Mouse (Mus musculus) C2C12 (cell line): ENCODE data around the gene Ppp2r5d. TPM values are rescaled to one million over a fixed set of nuclear protein-coding genes. Genes with fewer than 3 reads are reported as not detected.

Experiments
- H3K27me3 ChIP-seq: one replicate; pipeline ENCODE4 v1.6.1; 2011; ENCODE audit not compliant: control insufficient read depth, insufficient read depth, insufficient read length
- H3K36me3 ChIP-seq: one replicate; pipeline ENCODE4 v1.6.1; 2011; ENCODE audit not compliant: control insufficient read depth, insufficient read depth
- H3K4me3 ChIP-seq: one replicate; pipeline ENCODE4 v1.5.1; 2011; ENCODE audit warnings: mild to moderate bottlenecking, control low read depth; ENCODE audit not compliant: poor library complexity, insufficient read depth, severe bottlenecking
- H3K79me2 ChIP-seq: one replicate; pipeline ENCODE4 v1.6.1; 2011; ENCODE audit not compliant: control insufficient read depth, insufficient read depth
- H3K79me3 ChIP-seq: one replicate; pipeline ENCODE4 v1.6.1; 2011; ENCODE audit warnings: low read depth, control low read depth
- H3ac ChIP-seq: one replicate; pipeline ENCODE3; 2011; ENCODE audit warnings: low read depth; ENCODE audit not compliant: control insufficient read depth, insufficient read length
- CEBPB ChIP-seq: IDR thresholded peaks from one replicate; pipeline ENCODE4 v1.6.1; 2011; ENCODE audit warnings: low read depth, mild to moderate bottlenecking, control low read depth, moderate library complexity
- CTCF ChIP-seq: IDR thresholded peaks from one replicate; pipeline ENCODE4 v1.5.1; 2011; ENCODE audit not compliant: control insufficient read depth, insufficient read depth, insufficient read length
- FOSL1 ChIP-seq: IDR thresholded peaks from one replicate; pipeline ENCODE4 v1.8.0; 2011; ENCODE audit warnings: mild to moderate bottlenecking, low read length; ENCODE audit not compliant: poor library complexity, insufficient read depth, severe bottlenecking
- MAX ChIP-seq: IDR thresholded peaks from one replicate; pipeline ENCODE4 v1.6.1; 2011; ENCODE audit warnings: mild to moderate bottlenecking, control low read depth
- MYOD1 ChIP-seq: IDR thresholded peaks from one replicate; pipeline ENCODE4 v1.6.1; 2011; ENCODE audit warnings: low read depth; ENCODE audit not compliant: control insufficient read depth, insufficient read length
- MYOG ChIP-seq: IDR thresholded peaks from one replicate; pipeline ENCODE4 v1.6.1; 2011; ENCODE audit not compliant: control insufficient read depth, insufficient read length; ENCODE audit errors: extremely low read depth
- USF1 ChIP-seq: IDR thresholded peaks from one replicate; pipeline ENCODE4 v1.6.1; 2011; ENCODE audit warnings: low read depth, mild to moderate bottlenecking, control low read depth, moderate library complexity
- polyA plus RNA-seq: library from polyadenylated mRNA; unstranded; fragments of >200 nt; fragmentation: generic; extraction: Trizol; gene quantifications from one replicate; pipeline ENCODE4 v1.2.1, GENCODE M21; 2012; ENCODE audit warnings: missing spikeins

Ppp2r5d gene
- polyA plus RNA-seq, 1 experiment: 99.5 TPM

DNA sequence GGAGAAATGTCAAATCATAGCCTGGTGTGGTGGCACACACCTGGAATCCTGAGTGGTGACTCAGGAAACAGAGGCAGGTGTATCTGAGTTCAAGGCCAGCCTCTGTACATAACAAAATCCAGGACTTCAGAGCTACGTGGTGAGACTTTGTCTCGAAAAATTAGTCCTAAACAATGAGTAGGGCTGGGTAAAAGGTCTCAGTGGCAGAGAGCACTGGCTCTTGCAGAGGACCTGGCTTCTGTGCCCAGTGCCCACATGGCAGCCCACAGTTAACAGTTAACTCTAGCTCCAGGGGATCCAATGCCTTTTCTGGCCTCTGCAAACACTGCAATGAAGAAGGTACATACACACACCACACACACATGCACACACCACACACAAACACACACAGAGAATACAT, 42.9 kb upstream of the Ppp2r5d start:
- no peak overlapping the region for H3K4me3 ChIP-seq
- H3K79me3 ChIP-seq: peaks cover 28% of the 10 kb centered on the region
- TF ChIP-seq FOSL1 (no peak), USF1 (no peak), MAX (no peak), MYOG (no peak)
- H3K79me2 ChIP-seq: peaks cover 44% of the 10 kb centered on the region
- no peaks in the 10 kb centered on the region for H3K27me3 ChIP-seq
- no peak overlapping the region for H3ac ChIP-seq
- peaks cover 30% of the 10 kb centered on the region for H3K36me3 ChIP-seq

DNA sequence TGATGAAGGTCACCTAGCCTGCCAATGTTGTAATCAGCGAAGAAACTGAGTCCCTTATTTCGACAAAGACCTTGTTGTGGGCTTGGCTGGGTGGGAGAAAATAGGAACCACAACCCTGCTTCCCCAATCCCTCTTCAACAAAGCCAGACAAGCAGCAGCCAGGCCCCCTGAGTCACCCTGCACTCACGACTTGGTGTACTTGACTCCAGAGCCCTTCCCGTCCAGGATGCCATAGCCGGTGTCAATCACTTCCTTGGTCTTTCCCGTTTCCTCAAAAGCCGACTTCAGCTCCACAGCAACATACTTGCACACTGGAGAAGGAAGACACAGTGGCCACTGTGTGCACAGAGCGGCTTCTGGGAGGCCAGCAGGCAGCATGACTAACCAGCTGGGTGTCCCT, 42.3 kb upstream of the Ppp2r5d start:
- peaks cover 35% of the 10 kb centered on the region for H3K36me3 ChIP-seq
- no peak for TF ChIP-seq CTCF
- TF ChIP-seq MYOD1: no peak
- TF ChIP-seq MAX: no peak
- no peak for TF ChIP-seq CEBPB

DNA sequence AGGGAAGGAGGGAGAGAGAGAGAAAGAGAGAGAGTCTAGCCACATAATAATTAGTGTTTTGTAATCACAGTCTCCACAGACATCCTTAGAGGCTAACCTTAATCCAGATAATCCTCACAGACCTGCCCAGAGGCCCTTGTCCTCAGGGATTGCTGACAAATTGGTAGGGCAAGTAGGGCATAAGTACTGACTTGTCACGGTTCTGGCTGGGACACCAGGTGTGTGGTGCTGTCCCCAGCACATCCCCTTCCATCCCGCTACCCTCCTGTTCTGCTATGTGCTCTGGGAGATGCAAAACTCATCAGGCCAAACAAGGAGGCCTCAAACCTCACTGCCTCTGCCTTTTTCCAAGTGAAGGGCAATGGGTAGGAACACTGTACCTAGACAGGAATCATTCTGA, 40.6 kb upstream of the Ppp2r5d start:
- H3K27me3 ChIP-seq: no peaks in the 10 kb centered on the region
- peaks cover 35% of the 10 kb centered on the region for H3K36me3 ChIP-seq
- H3ac ChIP-seq: no peak overlapping the region
- no peak overlapping the region for H3K4me3 ChIP-seq
- peaks cover 31% of the 10 kb centered on the region for H3K79me2 ChIP-seq
- peaks cover 16% of the 10 kb centered on the region for H3K79me3 ChIP-seq
- no peak for TF ChIP-seq USF1
- TF ChIP-seq CTCF: no peak
- no peak for TF ChIP-seq MAX
- TF ChIP-seq FOSL1: no peak
- TF ChIP-seq CEBPB: no peak
- no peak for TF ChIP-seq MYOG
- no peak for TF ChIP-seq MYOD1

More for the DNA sequence above, 42.3 kb upstream of the Ppp2r5d start:
- no peak overlapping the region for H3ac ChIP-seq
- no peaks in the 10 kb centered on the region for H3K27me3 ChIP-seq
- H3K4me3 ChIP-seq: no peak overlapping the region
- H3K79me3 ChIP-seq: peaks cover 28% of the 10 kb centered on the region
- peaks cover 44% of the 10 kb centered on the region for H3K79me2 ChIP-seq

DNA sequence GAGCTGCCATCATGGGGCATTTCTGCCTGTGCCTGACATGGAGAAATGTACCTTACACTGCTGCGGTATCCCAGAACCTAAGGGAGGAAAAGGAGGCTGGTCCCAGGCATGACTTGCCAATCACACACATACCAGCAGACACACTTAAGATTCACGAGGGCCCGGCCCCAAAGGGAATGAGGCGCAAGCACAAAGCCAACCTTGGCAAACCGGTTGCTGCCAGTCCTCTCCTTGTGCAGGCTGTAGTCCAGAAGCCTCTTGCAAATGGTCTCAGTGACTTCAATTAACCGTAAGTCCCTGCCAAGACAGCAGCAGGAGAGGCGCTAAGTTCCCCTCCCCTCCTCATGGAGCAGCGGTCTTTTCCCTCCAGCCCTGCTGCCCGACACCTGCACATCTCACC, 38.1 kb upstream of the Ppp2r5d start:
- peaks cover 7% of the 10 kb centered on the region for H3K79me2 ChIP-seq
- no peak overlapping the region for H3ac ChIP-seq
- peaks cover 35% of the 10 kb centered on the region for H3K36me3 ChIP-seq
- TF ChIP-seq FOSL1 (no peak), CTCF (no peak), MYOD1 (no peak), USF1 (no peak), MYOG (no peak), MAX (no peak), CEBPB (no peak)
- no peaks in the 10 kb centered on the region for H3K27me3 ChIP-seq
- no peaks in the 10 kb centered on the region for H3K79me3 ChIP-seq
- no peak overlapping the region for H3K4me3 ChIP-seq

DNA sequence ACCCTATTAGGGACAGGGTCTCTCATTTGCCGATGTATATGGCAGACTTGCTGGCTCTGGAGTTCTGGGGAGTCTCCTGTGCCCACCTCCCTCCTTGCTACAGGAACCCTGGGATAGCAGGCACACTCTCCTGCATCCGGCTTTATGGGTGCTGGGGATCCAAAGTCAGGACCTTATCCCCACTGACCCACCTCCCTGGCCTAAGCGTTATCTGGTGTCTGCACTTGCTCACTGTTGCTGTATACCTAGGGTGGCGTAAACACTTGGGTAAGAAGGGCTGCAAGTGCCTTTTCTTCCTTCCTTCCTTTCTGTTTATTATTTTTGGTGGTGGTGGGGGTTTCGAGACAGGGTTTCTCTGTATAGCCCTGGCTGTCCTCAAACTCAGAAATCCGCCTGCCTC, 36.4 kb upstream of the Ppp2r5d start:
- H3K27me3 ChIP-seq: no peaks in the 10 kb centered on the region
- H3K79me2 ChIP-seq: no peaks in the 10 kb centered on the region
- H3K36me3 ChIP-seq: peaks cover 32% of the 10 kb centered on the region
- no peaks in the 10 kb centered on the region for H3K79me3 ChIP-seq
- H3K4me3 ChIP-seq: no peak overlapping the region
- no peak for TF ChIP-seq MYOD1
- TF ChIP-seq FOSL1: no peak
- TF ChIP-seq CEBPB: no peak
- no peak for TF ChIP-seq MYOG
- TF ChIP-seq USF1: no peak
- no peak for TF ChIP-seq MAX
- H3ac ChIP-seq: no peak overlapping the region

DNA sequence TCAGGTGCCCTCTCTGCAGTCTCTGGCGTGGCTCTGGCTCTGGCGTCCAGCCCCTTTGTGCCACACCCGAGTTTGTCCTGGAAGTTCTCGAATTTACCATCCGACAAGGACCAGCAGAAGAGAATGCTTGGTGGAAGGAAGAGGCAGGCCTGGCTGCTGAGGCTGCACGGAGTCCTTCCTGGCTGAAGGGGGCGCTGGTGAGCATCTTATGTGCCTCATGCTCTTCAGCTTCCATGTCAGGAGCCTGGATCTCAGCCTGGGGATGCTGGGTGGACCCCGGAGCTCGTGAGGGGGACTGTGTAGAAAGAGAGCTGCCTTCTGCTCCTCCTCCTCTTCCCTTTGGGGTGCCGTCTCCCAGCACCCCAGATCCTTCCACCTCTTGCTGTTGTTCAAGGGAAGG, 31.2 kb upstream of the Ppp2r5d start:
- H3ac ChIP-seq: no peak overlapping the region
- TF ChIP-seq CTCF (peak; percentile 31), MYOG (no peak), MYOD1 (no peak), USF1 (no peak), FOSL1 (no peak), CEBPB (no peak), MAX (no peak)
- no peaks in the 10 kb centered on the region for H3K27me3 ChIP-seq
- peaks cover 8% of the 10 kb centered on the region for H3K36me3 ChIP-seq
- no peak overlapping the region for H3K4me3 ChIP-seq
- no peaks in the 10 kb centered on the region for H3K79me2 ChIP-seq
- no peaks in the 10 kb centered on the region for H3K79me3 ChIP-seq

DNA sequence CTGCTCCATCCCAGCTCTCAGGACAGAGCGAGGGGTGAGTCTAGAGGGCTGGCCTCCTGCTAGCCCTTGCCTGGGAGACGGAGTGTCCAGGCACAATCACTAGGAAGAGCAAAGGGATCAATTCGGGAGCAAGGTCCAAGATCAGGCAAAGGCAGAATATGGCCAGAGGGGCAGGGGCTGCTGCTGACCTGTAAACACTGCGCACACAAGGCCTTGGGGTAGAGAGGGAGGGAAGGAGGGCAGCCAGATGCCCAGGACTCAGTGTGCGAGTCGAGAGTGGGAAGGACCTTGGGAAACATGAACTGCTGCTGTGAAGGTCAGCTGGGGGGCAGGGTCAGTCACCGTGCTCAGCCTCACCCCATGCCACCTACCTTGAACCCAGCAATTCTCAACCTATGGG, 30.4 kb upstream of the Ppp2r5d start:
- no peak for TF ChIP-seq MYOG
- TF ChIP-seq CTCF: no peak
- no peak for TF ChIP-seq FOSL1
- no peak for TF ChIP-seq MAX
- no peak for TF ChIP-seq CEBPB
- TF ChIP-seq USF1: no peak
- no peak for TF ChIP-seq MYOD1
- no peaks in the 10 kb centered on the region for H3K79me3 ChIP-seq
- no peaks in the 10 kb centered on the region for H3K27me3 ChIP-seq
- peaks cover 8% of the 10 kb centered on the region for H3K36me3 ChIP-seq
- no peak overlapping the region for H3ac ChIP-seq
- H3K79me2 ChIP-seq: no peaks in the 10 kb centered on the region
- H3K4me3 ChIP-seq: no peak overlapping the region
